In genomic region chr14:118922251-118922650, GRCm38 (mm10) we compare ENCODE assay signal across 9 mouse cellular contexts. TPM values are rescaled to one million over a fixed set of nuclear protein-coding genes. Genes with fewer than 3 reads are reported as not detected.
DNase-seq lines count a peak whose midpoint lies in the region; ATAC-seq and TF ChIP-seq lines count a peak whose summit lies in the region.
"Had no signal": no experiment of that assay in that cellular context is flagged by ENCODE, and none has a peak within 500 bp of the region (broad histone marks: within the 10 kb centered on the region; RNA-seq: fewer than 3 reads in every experiment).

No protein-coding gene starts in this region.

- DNase-seq in layer of hippocampus, adult 2 months (ENCODE audit: low spot score in 2 of 2): no peak
- no peak for DNase-seq in layer of hippocampus, adult 8-10 months (ENCODE audit: low spot score in 2 of 2)
- peak; percentile 40 for DNase-seq in midbrain, postnatal 0 days (ENCODE audit: low spot score)
- no peak for DNase-seq in spleen, postnatal 14 days (ENCODE audit: low spot score in 2 of 2)
- DNase-seq in testis, postnatal 10 days (ENCODE audit: low spot score): no peak
- no peak for DNase-seq in adrenal gland, adult (ENCODE audit: inconsistent age in 2 of 2, low spot score in 1 of 2)

- ATAC-seq in embryonic facial prominence, embryonic 13.5 days (ENCODE audit: insufficient number of reproducible peaks, insufficient read depth, low FRiP score, low TSS enrichment, low read depth): no peak
- ATAC-seq in hindbrain, embryonic 16.5 days: no peak; the same call in 1 of the 2 replicates
- no peak for ATAC-seq in midbrain, postnatal 0 days (ENCODE audit: low FRiP score)

- peak overlapping the region; percentile 71 for H3K9ac ChIP-seq in embryonic facial prominence, embryonic 13.5 days
- peak overlapping the region; percentile 64 for H3K9ac ChIP-seq in hindbrain, embryonic 16.5 days (ENCODE audit: low read depth, low read length)
- peak overlapping the region; percentile 61 for H3K9ac ChIP-seq in midbrain, postnatal 0 days (replicated peaks; ENCODE audit: low read length, poor library complexity, severe bottlenecking)

- H3K4me3 ChIP-seq in layer of hippocampus, adult 2 months: peak overlapping the region; percentile 74
- peak overlapping the region; percentile 70 for H3K4me3 ChIP-seq in embryonic facial prominence, embryonic 13.5 days
- H3K4me3 ChIP-seq in hindbrain, embryonic 16.5 days (ENCODE audit: low read length): peak overlapping the region; percentile 36
- H3K4me3 ChIP-seq in midbrain, postnatal 0 days (ENCODE audit: low read depth, low read length): peak overlapping the region; percentile 83
- H3K4me3 ChIP-seq: myocyte had no signal

- H3K9me3 ChIP-seq in embryonic facial prominence, embryonic 13.5 days: no peaks in the 10 kb centered on the region
- H3K9me3 ChIP-seq in hindbrain, embryonic 16.5 days (ENCODE audit: control insufficient read depth, low read length): no peaks in the 10 kb centered on the region
- no peaks in the 10 kb centered on the region for H3K9me3 ChIP-seq in midbrain, postnatal 0 days (ENCODE audit: low read length)

- H3K27me3 ChIP-seq in embryonic facial prominence, embryonic 13.5 days: 0 out of 2 replicates have a peak, but pooled peaks cover 9% of the 10 kb centered on the region
- H3K27me3 ChIP-seq in hindbrain, embryonic 16.5 days (replicated peaks; ENCODE audit: control insufficient read depth, insufficient read depth, low read length): no peaks in the 10 kb centered on the region
- H3K27me3 ChIP-seq in midbrain, postnatal 0 days (ENCODE audit: insufficient read depth, low read length): no peaks in the 10 kb centered on the region

- H3K36me3 ChIP-seq in embryonic facial prominence, embryonic 13.5 days: peaks cover 10% of the 10 kb centered on the region; the same call in 1 of the 2 replicates
- H3K36me3 ChIP-seq in hindbrain, embryonic 16.5 days (ENCODE audit: control insufficient read depth, insufficient read depth, low read length): no peaks in the 10 kb centered on the region
- H3K36me3 ChIP-seq in midbrain, postnatal 0 days (ENCODE audit: insufficient read depth, low read length): peaks cover 13% of the 10 kb centered on the region

- 20% methylated on average over 22 of the region's 22 CpGs for WGBS in embryonic facial prominence, embryonic 13.5 days
- 20% methylated on average over 22 of the region's 22 CpGs for WGBS in hindbrain, embryonic 16.5 days
- WGBS in midbrain, postnatal 0 days: 20% methylated on average over 22 of the region's 22 CpGs

- peak overlapping the region; percentile 90 for H3K4me2 ChIP-seq in embryonic facial prominence, embryonic 13.5 days
- peak overlapping the region; percentile 88 for H3K4me2 ChIP-seq in hindbrain, embryonic 16.5 days (ENCODE audit: low read length)
- peak overlapping the region; percentile 89 for H3K4me2 ChIP-seq in midbrain, postnatal 0 days (ENCODE audit: low read depth, low read length, poor library complexity, severe bottlenecking)

- TF ChIP-seq CTCF in layer of hippocampus, adult 2 months (conservative IDR thresholded peaks at IDR 0.05): no peak
- TF ChIP-seq CTCF in midbrain, postnatal 0 days (IDR thresholded peaks at IDR 0.05): no peak

- H3K4me1 ChIP-seq in embryonic facial prominence, embryonic 13.5 days: peaks cover 44% of the 10 kb centered on the region
- H3K4me1 ChIP-seq in hindbrain, embryonic 16.5 days (ENCODE audit: control insufficient read depth, insufficient read depth, low read depth, low read length): peaks cover 42% of the 10 kb centered on the region
- H3K4me1 ChIP-seq in midbrain, postnatal 0 days (ENCODE audit: insufficient read depth, low read length): peaks cover 30% of the 10 kb centered on the region

- H3K27ac ChIP-seq in layer of hippocampus, adult 2 months: peak overlapping the region; percentile 32; the same call in 1 of the 2 replicates
- no peak overlapping the region for H3K27ac ChIP-seq in embryonic facial prominence, embryonic 13.5 days
- no peak overlapping the region for H3K27ac ChIP-seq in hindbrain, embryonic 16.5 days (ENCODE audit: low read depth, low read length)
- H3K27ac ChIP-seq in midbrain, postnatal 0 days (ENCODE audit: low read depth, low read length): no peak overlapping the region

RNA-seq across cellular contexts. Expression of gene Dzip1, which starts 3.0 kb away (rescaled TPM):
- total RNA-seq in layer of hippocampus, adult 2 months (2021): 100 to 1,000 TPM; 119 to 128 TPM
- 100 to 1,000 TPM; 103 to 148 (median 130) TPM for total RNA-seq in layer of hippocampus, adult 8-10 months (2022)
- 36.0 and 37.7 TPM in 2 replicates for polyA plus RNA-seq in embryonic facial prominence, embryonic 13.5 days (2015; fragmentation: Nextera tagmentation; extraction: Ambion mirVana)
- polyA plus RNA-seq in hindbrain, embryonic 16.5 days (2015; fragmentation: Nextera tagmentation; extraction: Ambion mirVana): 85.8 and 93.5 TPM in 2 replicates
- total RNA-seq in midbrain, postnatal 0 days (2014; rRNA removed): 419 and 440 TPM in 2 replicates
- 116 and 123 TPM in 2 replicates for polyA plus RNA-seq in midbrain, postnatal 0 days (2015; fragmentation: Nextera tagmentation; extraction: Ambion mirVana)

RNA-seq across cellular contexts. Expression of gene Dnajc3, which starts 15.5 kb away (rescaled TPM):
- 10 to 100 TPM; 34.7 to 37.3 TPM for total RNA-seq in layer of hippocampus, adult 2 months (2021)
- total RNA-seq in layer of hippocampus, adult 8-10 months (2022): 10 to 100 TPM; 32.5 to 46.7 (median 40.3) TPM
- 27.2 and 32.3 TPM in 2 replicates for polyA plus RNA-seq in embryonic facial prominence, embryonic 13.5 days (2015; fragmentation: Nextera tagmentation; extraction: Ambion mirVana)
- 22.5 and 24.8 TPM in 2 replicates for polyA plus RNA-seq in hindbrain, embryonic 16.5 days (2015; fragmentation: Nextera tagmentation; extraction: Ambion mirVana)
- total RNA-seq in midbrain, postnatal 0 days (2014; rRNA removed): 22.0 and 23.7 TPM in 2 replicates
- polyA plus RNA-seq in midbrain, postnatal 0 days (2015; fragmentation: Nextera tagmentation; extraction: Ambion mirVana): 19.2 and 19.9 TPM in 2 replicates
